Mouse (Mus musculus) megakaryocyte, embryonic 14.5 days (primary cell): Measurements from ENCODE around the gene Hsd17b2.

ENCODE experiments used
- FLI1 ChIP-seq: IDR thresholded peaks from 2 replicates; pipeline ENCODE4 v1.6.1; 2012; ENCODE audit warnings: low read length, inconsistent platforms, mixed read lengths
- GATA1 ChIP-seq: IDR thresholded peaks from 3 replicates; pipeline ENCODE4 v1.6.1; 2012; ENCODE audit warnings: mixed read lengths, low read length, inconsistent platforms, borderline replicate concordance

DNA sequence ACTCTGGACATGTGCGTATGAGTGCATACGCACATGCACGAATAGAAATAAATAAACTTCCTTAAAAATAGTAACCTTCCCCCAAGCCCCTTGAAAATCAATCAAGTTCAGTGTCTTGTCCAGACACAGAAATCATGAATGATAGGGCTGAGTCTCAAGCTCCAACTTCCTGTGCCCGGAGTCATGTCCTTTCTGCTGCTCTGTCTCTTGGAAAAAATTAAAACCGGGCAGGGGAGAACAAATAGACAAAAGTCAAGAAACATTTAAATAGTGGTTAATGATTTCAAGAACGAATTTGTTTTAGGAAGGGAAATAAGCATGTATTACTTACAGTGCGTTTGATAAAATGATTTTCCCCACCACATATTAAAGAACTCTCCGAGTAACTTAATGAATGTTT is 24.7 kb upstream of the Hsd17b2 start:
- no peak for TF ChIP-seq GATA1
- TF ChIP-seq FLI1 = no peak
